31 mouse cellular contexts compared by ENCODE assay signal in genomic region chr9:84044136-84044535, GRCm38 (mm10).
"Had no signal": no experiment of that assay in that cellular context is flagged by ENCODE, and none has a peak within 500 bp of the region (broad histone marks: within the 10 kb centered on the region; RNA-seq: fewer than 3 reads in every experiment).

No protein-coding gene starts in this region.

- H3K4me3 ChIP-seq: left cerebral cortex, adult 2 months; limb, embryonic 10.5 days; limb, embryonic 12.5 days; limb, embryonic 13.5 days; limb, embryonic 15.5 days; liver, embryonic 12.5 days; liver, embryonic 13.5 days; liver, embryonic 15.5 days; lung, embryonic 15.5 days; megakaryocyte, embryonic 14.5 days; midbrain, embryonic 10.5 days; midbrain, embryonic 12.5 days; midbrain, embryonic 13.5 days; myocyte; neural tube, embryonic 12.5 days had no signal

- H3K4me2 ChIP-seq: limb, embryonic 12.5 days; limb, embryonic 13.5 days; limb, embryonic 15.5 days; liver, embryonic 11.5 days; liver, embryonic 12.5 days; liver, embryonic 13.5 days; liver, embryonic 15.5 days; lung, embryonic 14.5 days; lung, embryonic 15.5 days; midbrain, embryonic 12.5 days; midbrain, embryonic 13.5 days; neural tube, embryonic 12.5 days had no signal

- ATAC-seq: liver, embryonic 12.5 days; liver, postnatal 0 days; lung, postnatal 0 days; midbrain, embryonic 13.5 days; midbrain, embryonic 16.5 days had no signal

- H3K9me3 ChIP-seq: limb, embryonic 10.5 days; limb, embryonic 12.5 days; limb, embryonic 13.5 days; limb, embryonic 15.5 days; liver, embryonic 12.5 days; liver, embryonic 13.5 days; liver, embryonic 15.5 days; lung, embryonic 15.5 days; megakaryocyte, embryonic 14.5 days; midbrain, embryonic 10.5 days; midbrain, embryonic 12.5 days; midbrain, embryonic 13.5 days; neural tube, embryonic 12.5 days had no signal

- H3K27me3 ChIP-seq: limb, embryonic 12.5 days; limb, embryonic 15.5 days; liver, embryonic 12.5 days; liver, embryonic 13.5 days; liver, embryonic 15.5 days; lung, embryonic 15.5 days; megakaryocyte, embryonic 14.5 days; midbrain, embryonic 12.5 days; midbrain, embryonic 13.5 days; neural tube, embryonic 12.5 days had no signal

- H3K9ac ChIP-seq: limb, embryonic 12.5 days; limb, embryonic 13.5 days; limb, embryonic 15.5 days; liver, embryonic 12.5 days; liver, embryonic 13.5 days; liver, embryonic 14.5 days; liver, embryonic 15.5 days; liver, postnatal 0 days; lung, embryonic 14.5 days; lung, embryonic 15.5 days; midbrain, embryonic 12.5 days; midbrain, embryonic 13.5 days; neural tube, embryonic 12.5 days had no signal

- H3K36me3 ChIP-seq: limb, embryonic 10.5 days; limb, embryonic 12.5 days; limb, embryonic 13.5 days; limb, embryonic 15.5 days; liver, embryonic 12.5 days; liver, embryonic 13.5 days; liver, embryonic 15.5 days; lung, embryonic 15.5 days; midbrain, embryonic 10.5 days; midbrain, embryonic 12.5 days; midbrain, embryonic 13.5 days; neural tube, embryonic 12.5 days had no signal

- H3K4me1 ChIP-seq: limb, embryonic 15.5 days; megakaryocyte, embryonic 14.5 days; neural tube, embryonic 12.5 days had no signal

- DNase-seq: left cerebral cortex, postnatal 4 days; liver; liver, embryonic 13.5 days; liver, postnatal 0 days; lung, adult 18-20 months; lung, adult 2 months; lung, embryonic 14.5 days; lung, postnatal 10 days; lung, postnatal 14 days; lung, postnatal 36 days; lung, postnatal 4 days; midbrain, embryonic 14.5 days had no signal

- H3K27ac ChIP-seq: left cerebral cortex, adult 2 months; limb, embryonic 10.5 days; limb, embryonic 12.5 days; limb, embryonic 13.5 days; limb, embryonic 15.5 days; liver, embryonic 12.5 days; liver, embryonic 13.5 days; liver, embryonic 14.5 days; liver, embryonic 15.5 days; lung, embryonic 15.5 days; macrophage; midbrain, embryonic 10.5 days; midbrain, embryonic 12.5 days; midbrain, embryonic 13.5 days; neural tube, embryonic 12.5 days had no signal
